Mouse (Mus musculus) heart, postnatal 4 days (tissue): ENCODE results near the gene Tsr2. TPM values are rescaled to one million over a fixed set of nuclear protein-coding genes. Genes with fewer than 3 reads are reported as not detected.

ENCODE experiments used
- DNase-seq: peaks from one replicate; pipeline ENCODE4 v3.0.0; 2021
- total RNA-seq, 2 experiments: library from RNA; stranded (reverse); gene quantifications; 2 replicates each; pipeline ENCODE4 v1.2.3; 2021

Tsr2 gene
- total RNA-seq, 2 experiments from 2014 or later: 12.9 to 13.0 TPM

GRCm38 (mm10) chrX:151046321-151046720 is 50.0 kb downstream of the Tsr2 start:
- no peak for DNase-seq

DNA sequence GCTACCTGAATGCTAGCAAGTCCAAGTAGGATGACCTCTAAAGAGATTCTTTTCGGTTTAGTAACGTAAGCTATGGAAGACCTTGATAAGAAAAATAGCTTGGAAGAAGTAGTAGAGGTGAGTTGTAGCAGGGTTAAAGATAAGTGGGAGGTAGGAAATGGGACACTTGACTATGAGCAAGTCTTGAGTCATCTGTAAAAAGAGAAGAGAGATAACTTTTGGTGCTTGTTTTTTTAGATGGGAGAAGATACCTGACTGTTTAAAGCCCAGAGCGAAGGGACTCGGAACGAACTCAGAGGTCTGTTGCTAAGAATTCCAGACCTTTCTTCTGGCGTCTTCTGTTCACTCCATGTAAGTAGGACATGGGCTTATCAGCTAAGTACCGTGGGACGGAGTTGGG is 50.5 kb downstream of the Tsr2 start, which contains the start of gene Fgd1:
Gene Fgd1, plus strand, starts transcription at position 301 of the 400 bp plus-strand sequence.
- no peak for DNase-seq

DNA sequence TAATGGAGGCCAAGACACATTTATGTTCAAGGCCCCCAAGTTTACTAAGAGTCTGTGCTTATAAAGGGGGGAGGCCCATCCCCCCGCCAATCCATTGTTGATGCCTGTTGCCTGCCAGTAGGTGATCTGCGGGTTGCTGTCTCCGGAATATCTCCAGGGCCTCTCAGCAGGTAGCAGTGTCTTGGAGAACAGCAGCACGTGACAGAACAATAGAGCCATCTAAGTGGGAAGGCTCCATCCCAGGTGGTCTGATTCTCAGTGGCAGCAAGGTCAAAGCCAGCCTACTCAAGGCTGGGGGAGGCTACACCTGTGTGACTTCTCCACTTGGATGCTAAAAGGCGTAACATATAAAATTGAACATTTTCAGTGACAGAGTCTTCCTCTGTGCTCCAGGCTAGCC is 55.1 kb downstream of the Tsr2 start:
- DNase-seq: no peak

Other genes with a start within 250 kb of the Tsr2 start
- gene Gnl3l, start 79.2 kb downstream of the Tsr2 start, total RNA-seq: 10 to 100 TPM; 34.3 to 37.9 TPM
- 10 to 100 TPM; 23.7 to 25.6 TPM for gene Fgd1, start 50.4 kb downstream of the Tsr2 start, total RNA-seq
- 1 to 10 TPM in 1 of 2 experiments, under 1 TPM in 1; 0.98 to 1.2 TPM for gene Wnk3, start 101.5 kb upstream of the Tsr2 start, total RNA-seq
- 10 to 100 TPM; 11.0 to 11.6 TPM for gene Fam120c, start 247.6 kb upstream of the Tsr2 start, total RNA-seq